Mouse (Mus musculus) ovary, adult 18-20 months (tissue): ENCODE measurements around the gene Trmt10a.
A peak's percentile ranks its signal among the peaks of the same experiment; 100 is the strongest.
"Not testable (repeated sequence)": the region's sequence is repeated elsewhere in the genome, so short reads cannot be mapped to it uniquely, and the experiment has no call there.

ENCODE experiments used
- DNase-seq: peaks from one replicate; pipeline ENCODE4 v3.0.0; 2022; ENCODE audit warnings: low spot score, mixed read lengths

Trmt10a gene

GRCm38 (mm10) chr3:138134528-138134927 is 8.7 kb upstream of the Trmt10a start:
- no peak for DNase-seq

- DNase-seq = not testable (repeated sequence)
These were observed 5.1 kb upstream of the Trmt10a start for GRCm38 (mm10) chr3:138138146-138138545.

GRCm38 (mm10) chr3:138139663-138140062 is 3.6 kb upstream of the Trmt10a start:
- no peak for DNase-seq

GRCm38 (mm10) chr3:138142052-138142732 is 1.1 kb upstream of the Trmt10a start:
- no peak for DNase-seq

- no peak for DNase-seq
These were observed 424 bp upstream of the Trmt10a start for GRCm38 (mm10) chr3:138142733-138143314.

- no peak for DNase-seq
These were observed 903 bp downstream of the Trmt10a start for GRCm38 (mm10) chr3:138144060-138144641.

- DNase-seq = peak; percentile 33
These were observed 1.5 kb downstream of the Trmt10a start, which contains the start of gene Mttp for GRCm38 (mm10) chr3:138144642-138145171. TSS of gene Mttp (minus strand) at chr3:138144968.

GRCm38 (mm10) chr3:138148811-138149210 is 5.6 kb downstream of the Trmt10a start:
- DNase-seq = no peak

- no peak for DNase-seq
These were observed 11.8 kb downstream of the Trmt10a start for GRCm38 (mm10) chr3:138155062-138155461.

GRCm38 (mm10) chr3:138156651-138157050 is 13.4 kb downstream of the Trmt10a start:
- DNase-seq = no peak

GRCm38 (mm10) chr3:138161623-138162022 is 18.4 kb downstream of the Trmt10a start:
- no peak for DNase-seq

GRCm38 (mm10) chr3:138162553-138163183 is 19.4 kb downstream of the Trmt10a start:
- no peak for DNase-seq

- no peak for DNase-seq
These were observed 30.0 kb downstream of the Trmt10a start for GRCm38 (mm10) chr3:138173291-138173690.

GRCm38 (mm10) chr3:138175551-138175950 is 32.3 kb downstream of the Trmt10a start:
- no peak for DNase-seq

GRCm38 (mm10) chr3:138182019-138182418 is 38.8 kb downstream of the Trmt10a start:
- no peak for DNase-seq

GRCm38 (mm10) chr3:138183371-138183770 is 40.1 kb downstream of the Trmt10a start:
- no peak for DNase-seq

GRCm38 (mm10) chr3:138185290-138185689 is 42.0 kb downstream of the Trmt10a start:
- no peak for DNase-seq

GRCm38 (mm10) chr3:138185995-138186930 is 43.0 kb downstream of the Trmt10a start:
- DNase-seq = no peak

GRCm38 (mm10) chr3:138192260-138192659 is 49.0 kb downstream of the Trmt10a start:
- peak; percentile 25 for DNase-seq

- DNase-seq = no peak
These were observed 50.5 kb downstream of the Trmt10a start, which contains the start of gene 4930579F01Rik for GRCm38 (mm10) chr3:138193683-138194302. TSS of gene 4930579F01Rik (minus strand) at chr3:138193825.

- no peak for DNase-seq
These were observed 53.8 kb downstream of the Trmt10a start for GRCm38 (mm10) chr3:138197093-138197492.
